Mouse (Mus musculus): ENCODE data around the gene Mrps6. TPM values are rescaled to one million over a fixed set of nuclear protein-coding genes. Genes with fewer than 3 reads are reported as not detected.

Mrps6 gene
- polyA plus RNA-seq, 1 experiment from 2014 or later = 135 TPM

- H3K36me3 ChIP-seq (replicated peaks) = no peaks in the 10 kb centered on the region
- H3K27ac ChIP-seq = peak overlapping the region; percentile 81
- no peak for DNase-seq (ENCODE audit: extremely low spot score, low spot score)
- H3K27me3 ChIP-seq (ENCODE audit: poor library complexity, severe bottlenecking) = peaks cover 27% of the 10 kb centered on the region; the same call in 1 of the 2 replicates
- WGBS = 31% methylated on average over 15 of the region's 15 CpGs
- peaks cover 2% of the 10 kb centered on the region; the same call in 1 of the 2 replicates for H3K9me3 ChIP-seq
- 0 out of 2 replicates have a peak overlapping the region, but pooled peaks have one; percentile 21 for H3K4me3 ChIP-seq
- peaks cover 54% of the 10 kb centered on the region for H3K4me1 ChIP-seq
Measured at GRCm38 (mm10) chr16:92139386-92140261, 81.6 kb downstream of the Mrps6 start.

GRCm38 (mm10) chr16:92140328-92140727 lies 82.3 kb downstream of the Mrps6 start:
- peak overlapping the region; percentile 81 for H3K27ac ChIP-seq
- no peak overlapping the region for H3K4me3 ChIP-seq
- 69% methylated on average over 9 of the region's 9 CpGs for WGBS
- peaks cover 54% of the 10 kb centered on the region for H3K4me1 ChIP-seq
- H3K27me3 ChIP-seq (ENCODE audit: poor library complexity, severe bottlenecking) = peaks cover 27% of the 10 kb centered on the region; the same call in 1 of the 2 replicates
- no peaks in the 10 kb centered on the region for H3K36me3 ChIP-seq (replicated peaks)
- H3K9me3 ChIP-seq = peaks cover 2% of the 10 kb centered on the region; the same call in 1 of the 2 replicates
- DNase-seq (ENCODE audit: extremely low spot score, low spot score) = no peak

- Histone ChIP-seq H3K9me3 (peaks cover 2% of the 10 kb centered on the region; the same call in 1 of the 2 replicates), H3K4me1 (peaks cover 54% of the 10 kb centered on the region), H3K36me3 (replicated peaks) (no peaks in the 10 kb centered on the region), H3K27me3 (ENCODE audit: poor library complexity, severe bottlenecking) (peaks cover 28% of the 10 kb centered on the region; the same call in 1 of the 2 replicates), H3K27ac (no peak overlapping the region), H3K4me3 (no peak overlapping the region)
- WGBS = 92% methylated on average over 12 of the region's 12 CpGs
- DNase-seq (ENCODE audit: extremely low spot score, low spot score) = no peak
Measured at GRCm38 (mm10) chr16:92141021-92141420, 83.0 kb downstream of the Mrps6 start.

GRCm38 (mm10) chr16:92142426-92143012 lies 84.4 kb downstream of the Mrps6 start:
- Histone ChIP-seq H3K9me3 (no peaks in the 10 kb centered on the region), H3K4me3 (no peak overlapping the region), H3K4me1 (peaks cover 54% of the 10 kb centered on the region), H3K27ac (peak overlapping the region; percentile 8; the same call in 1 of the 2 replicates), H3K27me3 (ENCODE audit: poor library complexity, severe bottlenecking) (peaks cover 39% of the 10 kb centered on the region; the same call in 1 of the 2 replicates), H3K36me3 (replicated peaks) (no peaks in the 10 kb centered on the region)
- WGBS = 38% methylated on average over 9 of the region's 9 CpGs
- no peak for DNase-seq (ENCODE audit: extremely low spot score, low spot score)

- no peaks in the 10 kb centered on the region for H3K36me3 ChIP-seq (replicated peaks)
- H3K4me1 ChIP-seq = peaks cover 24% of the 10 kb centered on the region
- DNase-seq (ENCODE audit: extremely low spot score, low spot score) = no peak
- no peaks in the 10 kb centered on the region for H3K9me3 ChIP-seq
- 91% methylated on average over 12 of the region's 12 CpGs for WGBS
- H3K4me3 ChIP-seq = no peak overlapping the region
- H3K27me3 ChIP-seq (ENCODE audit: poor library complexity, severe bottlenecking) = peaks cover 43% of the 10 kb centered on the region
- no peak overlapping the region for H3K27ac ChIP-seq
Measured at GRCm38 (mm10) chr16:92147631-92148366, 89.7 kb downstream of the Mrps6 start.

- Histone ChIP-seq H3K9me3 (no peaks in the 10 kb centered on the region), H3K27ac (no peak overlapping the region), H3K27me3 (ENCODE audit: poor library complexity, severe bottlenecking) (peaks cover 43% of the 10 kb centered on the region), H3K4me1 (peaks cover 23% of the 10 kb centered on the region), H3K36me3 (replicated peaks) (no peaks in the 10 kb centered on the region), H3K4me3 (no peak overlapping the region)
- no peak for DNase-seq (ENCODE audit: extremely low spot score, low spot score)
- 87% methylated on average over 2 of the region's 2 CpGs for WGBS
Measured at GRCm38 (mm10) chr16:92148367-92148728, 90.3 kb downstream of the Mrps6 start.

GRCm38 (mm10) chr16:92150975-92151374 lies 92.9 kb downstream of the Mrps6 start:
- Histone ChIP-seq H3K9me3 (no peaks in the 10 kb centered on the region), H3K27ac (no peak overlapping the region), H3K4me3 (no peak overlapping the region), H3K4me1 (peaks cover 25% of the 10 kb centered on the region), H3K27me3 (ENCODE audit: poor library complexity, severe bottlenecking) (peaks cover 44% of the 10 kb centered on the region), H3K36me3 (replicated peaks) (no peaks in the 10 kb centered on the region)
- DNase-seq (ENCODE audit: extremely low spot score, low spot score) = no peak
- 78% methylated on average over 4 of the region's 4 CpGs for WGBS

GRCm38 (mm10) chr16:92158021-92158455 lies 100.0 kb downstream of the Mrps6 start:
- Histone ChIP-seq H3K36me3 (replicated peaks) (no peaks in the 10 kb centered on the region), H3K27me3 (ENCODE audit: poor library complexity, severe bottlenecking) (peaks cover 38% of the 10 kb centered on the region), H3K4me3 (peak overlapping the region; percentile 65), H3K4me1 (peaks cover 51% of the 10 kb centered on the region), H3K27ac (peak overlapping the region; percentile 87), H3K9me3 (no peaks in the 10 kb centered on the region)
- peak; percentile 52 for DNase-seq (ENCODE audit: extremely low spot score, low spot score)
- WGBS = 4% methylated on average over 14 of the region's 14 CpGs

- peak overlapping the region; percentile 87 for H3K27ac ChIP-seq
- 3% methylated on average over 29 of the region's 30 CpGs for WGBS
Measured at GRCm38 (mm10) chr16:92158461-92159091, 100.5 kb downstream of the Mrps6 start.

GRCm38 (mm10) chr16:92159114-92159513 lies 101.0 kb downstream of the Mrps6 start:
- Histone ChIP-seq H3K4me3 (peak overlapping the region; percentile 65), H3K27me3 (ENCODE audit: poor library complexity, severe bottlenecking) (peaks cover 38% of the 10 kb centered on the region), H3K9me3 (no peaks in the 10 kb centered on the region), H3K27ac (peak overlapping the region; percentile 87), H3K4me1 (peaks cover 50% of the 10 kb centered on the region), H3K36me3 (replicated peaks) (no peaks in the 10 kb centered on the region)
- DNase-seq (ENCODE audit: extremely low spot score, low spot score) = no peak
- WGBS = 58% methylated on average over 6 of the region's 6 CpGs

More at GRCm38 (mm10) chr16:92158461-92159091, 100.5 kb downstream of the Mrps6 start:
- H3K4me3 ChIP-seq = peak overlapping the region; percentile 65
- no peaks in the 10 kb centered on the region for H3K36me3 ChIP-seq (replicated peaks)
- peaks cover 38% of the 10 kb centered on the region for H3K27me3 ChIP-seq (ENCODE audit: poor library complexity, severe bottlenecking)
- H3K9me3 ChIP-seq = no peaks in the 10 kb centered on the region
- peaks cover 47% of the 10 kb centered on the region for H3K4me1 ChIP-seq
- peak; percentile 78 for DNase-seq (ENCODE audit: extremely low spot score, low spot score)
